Mouse (Mus musculus) adrenal gland, postnatal 0 days (tissue): ENCODE results near the gene Pfn1. TPM values are rescaled to one million over a fixed set of nuclear protein-coding genes. Genes with fewer than 3 reads are reported as not detected.

Source experiments
- polyA plus RNA-seq: library from polyadenylated mRNA; unstranded; fragments of >200 nt; fragmentation: Nextera tagmentation; extraction: Ambion mirVana; gene quantifications from 2 replicates; pipeline ENCODE4 v1.2.1, GENCODE M21; 2015

Pfn1 gene
- 1,006 and 1,381 TPM in 2 replicates for polyA plus RNA-seq

DNA sequence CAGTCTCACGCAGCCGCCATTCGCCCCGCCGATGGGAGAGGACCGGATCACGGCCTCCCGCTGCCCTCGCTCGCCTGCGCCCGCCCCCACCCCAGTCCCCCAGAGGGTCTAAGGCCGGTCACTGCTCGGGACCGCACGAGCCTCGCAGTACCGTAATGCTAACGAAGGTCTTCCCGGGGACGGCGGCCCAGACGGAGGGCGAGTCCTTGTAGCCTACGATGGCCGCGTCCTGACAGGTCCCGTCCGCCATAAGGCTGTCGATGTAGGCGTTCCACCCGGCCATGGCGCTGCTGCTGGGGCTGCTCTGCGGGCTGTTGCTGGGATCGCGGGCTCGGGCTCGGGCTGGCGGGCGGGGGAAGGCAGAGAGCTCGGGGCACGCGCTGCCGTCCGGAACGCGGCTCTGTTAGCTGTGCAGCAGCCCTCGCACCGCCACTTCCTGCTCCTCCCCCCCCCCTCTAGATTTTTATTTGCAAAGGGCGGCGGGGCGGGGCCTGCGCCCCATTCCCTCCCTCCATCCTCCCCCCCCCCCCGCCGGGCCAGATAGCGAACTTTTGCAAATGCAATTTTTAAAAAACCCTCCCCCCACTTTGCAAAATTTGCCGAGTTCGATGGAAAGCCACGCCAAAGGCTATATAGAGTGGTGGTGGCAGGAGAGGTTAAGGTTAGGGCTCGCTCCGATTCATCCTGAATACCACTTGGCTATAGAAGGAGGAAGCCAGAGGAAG is at the start of gene Pfn1:
Gene Pfn1, minus strand, starts transcription at position 447 of the 725 bp plus-strand sequence.

DNA sequence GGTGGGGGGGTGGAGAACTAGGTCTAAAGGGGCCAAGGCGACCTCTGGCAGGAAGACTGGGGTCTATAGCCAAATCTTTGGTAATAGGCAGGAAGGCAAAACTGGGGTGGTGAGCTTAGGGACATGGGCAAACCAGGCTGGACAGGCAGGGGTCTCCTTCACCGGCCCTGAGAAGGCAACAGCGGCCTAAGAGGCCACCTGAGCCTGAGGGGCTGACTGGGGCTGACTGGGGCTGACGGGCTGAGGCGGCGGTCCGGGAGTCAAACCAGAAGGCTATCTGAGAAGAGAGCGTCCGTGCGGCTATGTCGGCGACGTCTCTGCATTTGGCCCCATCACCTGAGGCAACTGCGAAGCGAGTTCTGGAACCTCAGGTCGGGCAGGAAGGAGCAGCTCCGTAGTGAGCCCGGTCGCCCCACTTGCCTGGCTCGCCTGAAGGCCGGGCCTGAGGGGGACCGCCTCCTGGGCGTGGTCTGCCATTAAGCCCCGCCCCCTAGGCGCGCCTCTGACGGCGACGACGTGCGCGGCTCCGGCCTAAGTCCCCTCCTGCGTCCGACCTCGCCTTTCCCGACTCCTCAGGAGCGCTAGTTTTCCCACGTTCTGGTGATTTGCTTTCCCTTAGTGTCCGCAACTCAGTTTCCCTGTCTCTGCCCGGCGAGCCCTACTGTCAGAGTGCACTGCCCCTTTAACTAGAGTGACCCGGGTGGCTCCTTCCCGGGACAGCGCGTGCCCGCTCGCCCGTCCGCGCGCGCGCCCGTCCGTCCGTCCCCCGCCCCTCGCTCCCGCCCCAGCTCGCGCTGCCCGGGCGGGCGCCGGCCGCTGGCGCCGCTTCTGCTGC is 45.5 kb upstream of the Pfn1 start, which contains the start of the genes Inca1 and Kif1c:
Gene Inca1, minus strand, starts transcription at position 434 of the 835 bp plus-strand sequence.
Gene Kif1c, plus strand, starts transcription at position 827 of the 835 bp plus-strand sequence.

DNA sequence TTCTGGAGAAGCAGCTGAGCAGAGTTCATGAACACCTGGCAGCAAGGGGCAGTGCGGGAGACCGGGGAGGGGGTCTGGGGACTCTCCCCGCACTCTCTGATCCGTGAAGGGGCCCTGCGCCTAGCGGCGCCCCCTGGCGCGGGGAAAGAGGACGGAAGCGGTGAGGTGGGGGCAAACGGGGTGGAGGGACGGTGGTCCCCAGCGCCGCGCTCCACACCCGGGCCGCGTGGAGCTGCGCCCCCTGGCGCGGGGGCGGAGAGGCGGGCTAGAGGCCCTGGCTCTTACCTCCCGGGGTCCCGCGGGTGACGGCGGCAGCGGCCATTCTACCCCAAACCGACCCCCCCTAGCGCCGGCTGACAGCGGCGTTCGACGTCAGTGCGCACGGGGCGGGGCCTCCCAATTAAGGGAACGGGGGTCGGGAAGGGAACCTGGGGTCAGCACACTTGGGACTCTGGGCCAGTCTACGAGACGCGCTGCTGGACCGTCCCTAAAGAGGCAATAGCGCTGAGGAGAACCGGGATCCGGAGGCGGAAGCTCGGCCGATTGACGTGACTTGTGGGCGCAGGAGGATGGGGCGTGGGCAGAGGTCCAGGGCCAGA is 33.3 kb upstream of the Pfn1 start, which contains the start of gene Camta2:
Gene Camta2, minus strand, starts transcription at position 505 of the 599 bp plus-strand sequence.

DNA sequence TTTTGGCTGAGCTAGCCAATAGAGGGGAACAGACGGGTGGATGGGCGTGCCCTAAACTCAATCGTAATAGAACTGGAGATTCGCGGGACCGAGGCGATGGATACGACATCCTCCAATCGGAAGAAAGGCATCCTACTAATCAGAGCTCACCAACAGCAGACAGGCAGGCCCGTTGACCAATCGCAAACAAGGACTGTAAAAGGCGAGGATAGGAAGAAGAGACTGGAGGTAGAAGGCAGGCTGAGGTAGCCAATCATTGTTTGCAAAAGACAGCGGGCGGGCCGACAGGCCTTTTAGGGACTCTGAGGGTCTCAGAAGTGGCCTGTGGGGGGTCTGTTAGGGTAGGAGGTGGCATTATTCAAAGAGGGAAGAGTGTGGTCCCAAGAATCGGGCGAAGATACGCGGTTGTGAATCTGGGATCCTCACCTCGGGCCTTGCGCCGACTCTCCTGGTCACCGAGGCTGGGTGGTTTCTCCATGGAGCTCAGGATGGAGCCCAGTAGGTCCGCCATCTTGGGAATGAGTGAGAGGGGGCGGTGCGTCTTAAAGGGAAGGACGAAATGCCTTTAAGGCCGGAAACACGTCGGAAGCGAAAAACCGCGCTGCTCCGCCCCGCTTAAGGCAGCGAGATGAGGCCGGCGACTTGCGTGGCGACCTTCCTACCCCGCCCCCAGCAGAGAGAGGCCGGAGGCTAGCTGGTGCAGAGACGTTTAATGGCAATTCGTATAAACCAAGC is 14.5 kb upstream of the Pfn1 start, which contains the start of gene Spag7:
Gene Spag7, minus strand, starts transcription at position 646 of the 735 bp plus-strand sequence.

DNA sequence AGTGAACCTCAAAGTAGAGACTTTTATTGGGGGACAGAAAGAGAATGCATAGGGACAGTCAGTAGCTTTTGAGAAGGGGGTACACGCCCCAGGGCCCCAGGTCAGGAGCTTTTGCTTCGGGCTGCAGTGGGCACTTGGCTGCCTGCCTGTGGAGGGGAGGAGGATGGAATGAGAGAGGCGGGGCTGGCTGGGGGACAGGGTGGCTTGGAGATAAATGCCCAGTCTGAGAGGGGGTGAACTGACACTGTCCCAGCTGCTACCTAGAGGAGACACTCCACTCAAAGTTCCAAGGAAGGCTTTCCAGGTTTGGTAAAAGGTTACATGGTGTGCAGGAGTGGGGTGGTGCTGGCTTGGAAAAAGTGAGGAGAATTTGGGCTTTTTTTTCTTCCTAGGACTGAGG is 2.5 kb upstream of the Pfn1 start, which contains the start of gene Eno3:
Gene Eno3, plus strand, starts transcription at position 239 of the 400 bp plus-strand sequence.

DNA sequence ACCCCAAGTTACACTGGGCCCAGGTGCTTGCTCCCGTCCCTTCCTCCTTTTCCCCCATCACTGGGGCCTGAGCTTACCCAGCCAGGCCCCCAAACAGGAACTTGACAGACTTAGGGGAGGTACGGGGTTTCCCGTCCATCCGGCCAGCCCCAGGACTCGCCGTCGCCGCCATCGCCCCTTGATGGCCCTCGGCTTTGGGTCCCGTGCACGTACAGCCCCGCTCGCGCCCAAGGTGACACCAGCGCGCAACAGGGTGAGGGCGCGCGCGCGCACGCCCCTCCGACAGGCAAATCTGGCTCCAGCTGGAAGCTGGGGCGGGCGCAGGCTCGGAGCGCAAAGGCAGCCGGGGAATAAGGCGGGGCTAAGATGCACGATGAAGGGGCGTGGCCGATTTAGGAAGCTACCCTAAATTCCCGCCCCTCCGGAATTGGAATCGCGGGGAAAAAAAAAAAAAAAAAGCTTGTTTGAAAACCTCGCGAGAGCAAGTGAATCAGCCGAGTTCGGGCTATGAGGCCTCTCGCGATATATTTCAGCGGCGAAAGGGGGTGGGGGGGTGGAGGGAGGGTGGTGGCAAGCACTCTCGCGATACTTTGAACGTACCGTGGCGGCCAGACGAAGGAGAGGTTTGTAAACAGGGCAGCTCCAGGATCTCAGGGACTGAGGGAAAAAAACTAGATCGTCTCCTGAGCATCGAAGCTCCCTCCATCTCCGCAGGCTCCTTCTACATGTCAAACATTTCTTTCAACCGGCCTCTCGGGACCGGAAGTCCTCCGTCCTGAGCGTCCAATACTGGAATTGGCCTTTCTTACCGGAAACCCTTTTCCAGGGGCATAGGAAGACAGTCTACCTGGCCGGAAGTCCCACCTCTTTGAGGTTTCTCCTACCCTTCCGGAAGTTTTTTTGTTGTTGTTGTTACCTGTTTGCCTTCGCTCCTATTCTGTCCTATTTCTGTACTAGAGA is 7.5 kb downstream of the Pfn1 start, which contains the start of the genes Rnf167 and Slc25a11:
Gene Rnf167, plus strand, starts transcription at position 545 of the 960 bp plus-strand sequence.
Gene Slc25a11, minus strand, starts transcription at position 789 of the 960 bp plus-strand sequence.

DNA sequence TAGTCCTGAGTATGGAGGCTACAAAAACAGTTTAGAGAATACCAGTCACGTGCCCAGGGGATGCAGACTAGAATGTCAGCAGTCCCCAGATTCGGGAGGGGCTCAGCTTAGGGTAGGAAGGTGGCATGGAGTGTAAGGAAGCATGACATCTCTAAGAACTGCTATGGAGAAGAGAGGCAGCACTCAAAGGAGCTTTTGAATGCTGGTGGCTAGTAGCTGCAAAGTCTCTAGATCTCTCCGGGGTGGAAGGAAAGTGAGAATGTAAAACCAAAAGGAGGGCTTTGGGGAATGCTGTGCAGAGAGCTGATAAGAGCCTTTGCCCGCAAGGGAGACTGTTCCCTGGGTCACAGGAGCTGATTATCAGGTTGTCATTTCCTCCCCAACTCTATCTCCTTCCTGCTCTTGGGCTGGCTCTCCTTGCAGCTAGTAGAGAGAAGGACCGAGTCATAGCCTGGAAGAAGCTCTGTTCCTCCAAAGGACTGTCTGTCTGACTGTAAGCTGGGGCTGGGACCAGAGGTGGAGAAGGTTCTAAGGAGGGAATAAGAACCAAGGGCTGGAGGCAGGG is 15.6 kb downstream of the Pfn1 start, which contains the start of gene Gp1ba:
Gene Gp1ba, plus strand, starts transcription at position 409 of the 565 bp plus-strand sequence.

DNA sequence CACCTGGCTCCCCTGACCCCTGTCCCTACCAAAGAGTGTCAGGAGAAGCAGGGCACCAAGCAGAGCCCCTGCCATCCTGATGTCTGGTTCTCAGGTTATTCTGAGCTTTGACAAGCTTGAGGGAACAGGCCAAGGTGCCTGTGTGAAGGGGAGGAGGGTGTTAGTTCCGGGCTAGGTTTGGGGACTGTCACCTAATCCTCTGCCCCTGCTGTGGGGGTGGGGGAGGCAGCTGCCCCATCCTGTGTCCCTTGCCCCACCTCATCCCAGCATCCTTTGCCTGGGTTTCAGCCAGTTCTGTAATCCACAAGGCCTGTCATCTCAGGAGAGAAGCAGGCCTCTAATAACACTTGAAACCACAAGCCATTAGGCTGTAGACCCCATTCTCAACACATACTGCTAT is 35.3 kb downstream of the Pfn1 start, which contains the start of gene Chrne:
Gene Chrne, minus strand, starts transcription at position 116 of the 400 bp plus-strand sequence.

DNA sequence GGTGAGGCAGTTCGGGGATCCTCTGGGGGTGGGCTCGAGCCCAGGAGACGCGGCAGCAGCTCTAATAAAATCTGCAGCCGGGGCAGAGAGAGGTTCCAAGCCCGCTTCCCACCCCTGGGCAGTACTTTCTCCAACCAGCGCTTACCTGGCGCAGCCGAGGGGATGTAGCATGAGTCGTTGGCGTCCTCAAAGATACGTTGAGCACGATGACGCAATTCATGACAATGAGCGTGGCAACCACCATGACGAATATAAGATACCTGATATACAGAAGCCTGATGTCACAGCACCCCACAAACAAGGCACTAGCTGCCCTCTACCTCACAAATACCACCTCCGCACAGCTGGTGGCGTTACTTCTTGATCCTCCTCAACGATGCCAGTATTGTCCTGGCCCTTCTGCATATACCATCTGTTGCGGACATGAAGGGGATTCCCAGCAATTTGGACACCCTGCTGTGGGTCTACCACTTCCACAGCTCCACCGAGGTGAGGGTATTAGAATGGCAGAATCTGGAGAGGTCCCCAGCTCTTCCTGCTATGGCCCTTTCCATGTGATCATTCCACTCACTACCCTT is 38.8 kb downstream of the Pfn1 start, which contains the start of gene 4930544D05Rik:
Gene 4930544D05Rik, plus strand, starts transcription at position 333 of the 578 bp plus-strand sequence.

Other genes starting within 250 kb of the Pfn1 start
- gene Pelp1, start 244.6 kb downstream of the Pfn1 start, polyA plus RNA-seq, result 15.5 and 15.7 TPM in 2 replicates
- 14.6 and 17.0 TPM in 2 replicates for gene Arrb2, start 222.0 kb downstream of the Pfn1 start, polyA plus RNA-seq
- gene Med11, start 202.7 kb downstream of the Pfn1 start, polyA plus RNA-seq, result 25.7 and 35.8 TPM in 2 replicates
- 0.68 and 1.1 TPM in 2 replicates for gene Zmynd15, start 195.2 kb downstream of the Pfn1 start, polyA plus RNA-seq
- 12.3 and 15.6 TPM in 2 replicates for gene Cxcl16, start 194.7 kb downstream of the Pfn1 start, polyA plus RNA-seq
- 3.7 and 10.0 TPM in 2 replicates for gene Tm4sf5, start 149.4 kb downstream of the Pfn1 start, polyA plus RNA-seq
- 0.63 and 1.1 TPM in 2 replicates for gene Vmo1, start 140.0 kb downstream of the Pfn1 start, polyA plus RNA-seq
- 0.61 and 1.6 TPM in 2 replicates for gene Gltpd2, start 135.4 kb downstream of the Pfn1 start, polyA plus RNA-seq
- gene Psmb6, start 129.3 kb downstream of the Pfn1 start, polyA plus RNA-seq, result 682 and 707 TPM in 2 replicates
- not detected in 2 replicates for gene Gm40193, start 121.7 kb downstream of the Pfn1 start, polyA plus RNA-seq
- 5.9 and 7.8 TPM in 2 replicates for gene Pld2, start 114.6 kb downstream of the Pfn1 start, polyA plus RNA-seq
- gene Mink1, start 91.8 kb downstream of the Pfn1 start, polyA plus RNA-seq, result 8.4 and 8.8 TPM in 2 replicates
- gene 4930544D05Rik, start 38.8 kb downstream of the Pfn1 start, polyA plus RNA-seq, result not detected in 2 replicates
- 0.30 TPM in 1 of 2 replicates, not detected in the other for gene Chrne, start 35.4 kb downstream of the Pfn1 start, polyA plus RNA-seq
- 0.19 and 0.47 TPM in 2 replicates for gene Gp1ba, start 15.5 kb downstream of the Pfn1 start, polyA plus RNA-seq
- gene Rnf167, start 7.4 kb downstream of the Pfn1 start, polyA plus RNA-seq, result 69.6 and 99.5 TPM in 2 replicates
- gene Slc25a11, start 7.2 kb downstream of the Pfn1 start, polyA plus RNA-seq, result 105 and 154 TPM in 2 replicates
- 14.3 and 21.6 TPM in 2 replicates for gene Eno3, start 2.6 kb upstream of the Pfn1 start, polyA plus RNA-seq
- gene Spag7, start 14.8 kb upstream of the Pfn1 start, polyA plus RNA-seq, result 91.7 and 114 TPM in 2 replicates
- gene Camta2, start 33.5 kb upstream of the Pfn1 start, polyA plus RNA-seq, result 8.7 and 12.8 TPM in 2 replicates
- 7.0 and 12.5 TPM in 2 replicates for gene Inca1, start 45.5 kb upstream of the Pfn1 start, polyA plus RNA-seq
- gene Kif1c, start 45.9 kb upstream of the Pfn1 start, polyA plus RNA-seq, result 2.4 and 3.8 TPM in 2 replicates
- gene Zfp3, start 109.6 kb upstream of the Pfn1 start, polyA plus RNA-seq, result 4.8 and 7.6 TPM in 2 replicates
- 0.41 and 0.43 TPM in 2 replicates for gene Scimp, start 157.9 kb upstream of the Pfn1 start, polyA plus RNA-seq
- 39.8 and 75.7 TPM in 2 replicates for gene Rabep1, start 190.1 kb upstream of the Pfn1 start, polyA plus RNA-seq